Mouse (Mus musculus): ENCODE measurements around the gene Meis2.

Meis2 gene

DNA sequence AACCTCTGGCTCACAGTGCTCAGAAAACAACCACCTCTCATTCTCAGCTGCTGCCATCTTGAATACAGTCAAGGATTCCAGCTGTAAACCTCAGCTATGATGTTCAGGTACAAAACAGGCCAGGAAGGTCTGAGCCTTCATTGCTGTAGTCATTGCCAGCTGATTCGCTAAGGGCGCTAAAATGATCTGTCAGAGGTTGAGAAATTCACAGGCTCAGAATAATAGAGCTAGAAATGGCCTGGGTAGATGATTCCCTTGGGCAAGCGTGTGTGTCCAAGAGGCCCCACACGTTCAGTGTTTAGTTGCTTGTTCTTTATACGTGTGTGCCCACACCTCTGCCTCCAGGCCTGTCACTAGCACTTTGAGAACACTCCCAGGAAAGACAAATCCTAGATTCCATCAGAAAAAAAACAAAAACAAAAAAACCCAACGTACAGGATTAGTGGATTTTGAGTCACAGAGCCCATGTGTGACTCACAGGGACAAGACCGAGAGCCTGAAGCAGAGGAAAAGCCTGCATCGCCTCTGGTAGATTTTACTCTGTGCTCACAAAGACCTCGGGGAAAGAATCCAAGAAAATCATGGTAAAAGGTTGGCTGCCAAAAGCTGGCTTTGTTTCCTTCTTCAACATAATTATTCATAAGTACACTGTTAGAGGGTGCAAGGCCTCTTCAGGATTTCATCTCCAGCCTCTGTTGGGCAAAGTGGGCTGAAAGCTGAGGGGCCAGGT is 95.4 kb downstream of the Meis2 start:
- no peak for TF ChIP-seq GATA4 (IDR thresholded peaks at IDR 0.05; ENCODE audit: insufficient replicate concordance, low read length)

DNA sequence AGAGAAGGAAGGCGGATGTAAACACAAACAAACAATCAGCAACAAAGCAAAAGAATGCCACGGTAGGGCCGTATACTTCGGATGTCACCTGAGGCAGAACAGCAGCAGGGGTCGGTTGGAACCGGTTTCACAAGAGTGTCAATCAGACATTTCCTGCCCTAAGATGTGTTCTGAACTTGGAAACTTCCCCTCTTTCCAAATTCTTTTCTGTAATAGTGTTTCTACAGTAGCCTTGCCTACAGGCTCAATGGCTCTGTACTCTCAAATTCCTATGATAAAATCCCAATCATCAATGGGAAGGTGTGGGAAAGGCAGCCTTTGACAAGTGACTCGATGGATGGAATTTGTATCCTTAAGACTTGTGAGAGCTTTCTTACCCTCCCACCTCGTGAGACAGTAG is 96.4 kb downstream of the Meis2 start:
- TF ChIP-seq GATA4 (IDR thresholded peaks at IDR 0.05; ENCODE audit: insufficient replicate concordance, low read length) = no peak

DNA sequence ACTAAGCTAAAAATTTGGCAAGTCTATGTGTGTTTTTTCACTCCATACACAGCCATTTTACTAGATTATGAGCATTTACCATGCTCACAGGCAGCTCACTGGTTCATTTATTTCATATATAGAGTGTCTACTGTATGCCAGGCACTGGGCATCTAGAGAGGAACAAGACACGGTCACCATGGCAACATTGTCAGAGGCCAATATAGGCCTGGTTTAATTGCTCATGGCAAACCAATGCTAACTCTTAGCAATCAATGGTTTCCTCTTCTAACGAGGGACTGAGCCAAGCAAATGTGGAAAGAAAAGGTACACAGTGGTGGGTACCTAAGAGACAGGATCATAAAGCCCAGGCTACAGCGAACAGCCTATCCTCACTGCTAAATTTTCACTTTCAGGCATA is 100.7 kb downstream of the Meis2 start:
- no peak for TF ChIP-seq GATA4 (IDR thresholded peaks at IDR 0.05; ENCODE audit: insufficient replicate concordance, low read length)

DNA sequence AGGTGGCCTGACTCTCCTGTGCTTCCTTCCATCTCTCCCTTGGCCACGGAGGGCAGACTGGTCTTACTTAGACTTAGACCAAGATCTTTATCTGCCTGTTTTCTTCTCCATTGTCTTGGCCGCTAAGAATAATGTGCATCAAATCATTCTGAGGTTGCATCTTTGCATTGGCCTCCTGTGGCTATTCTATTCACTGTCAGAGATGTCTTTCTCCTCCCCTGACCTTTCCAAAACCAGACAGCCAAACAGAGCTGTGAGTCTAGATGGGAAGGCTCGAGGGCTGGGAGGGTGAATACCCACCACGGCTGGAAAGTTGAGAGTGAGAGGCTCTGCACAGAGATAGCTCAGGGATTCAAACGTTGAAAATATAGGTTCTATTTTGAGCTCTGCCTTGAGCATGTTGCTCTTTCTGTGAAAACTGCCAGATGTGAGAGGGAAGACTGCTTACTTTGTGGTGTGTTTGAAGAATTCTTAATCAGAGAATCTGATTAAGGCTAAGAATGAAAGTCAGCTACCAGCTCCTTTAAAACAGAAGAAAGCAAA is 102.3 kb downstream of the Meis2 start:
- no peak for TF ChIP-seq GATA4 (IDR thresholded peaks at IDR 0.05; ENCODE audit: insufficient replicate concordance, low read length)

DNA sequence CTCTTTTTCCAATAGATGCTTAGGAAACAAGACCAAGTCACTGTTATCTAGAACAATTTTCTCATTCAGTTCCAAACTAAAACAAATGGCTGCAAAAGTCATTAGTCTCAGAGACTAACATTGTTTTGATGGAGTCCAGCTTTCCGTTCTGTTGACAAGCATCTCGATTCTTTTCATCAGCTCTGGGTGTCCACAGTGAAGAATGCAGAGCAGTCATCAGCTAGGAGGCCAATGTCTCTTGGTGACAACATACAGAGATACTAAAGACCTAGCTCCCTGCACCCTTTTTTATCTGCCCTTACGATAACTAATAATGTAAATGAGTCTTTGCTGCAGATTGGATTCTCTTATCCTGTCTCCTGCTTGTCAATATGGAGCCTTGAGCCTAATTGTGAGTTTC is 102.9 kb downstream of the Meis2 start:
- no peak for TF ChIP-seq GATA4 (IDR thresholded peaks at IDR 0.05; ENCODE audit: insufficient replicate concordance, low read length)

DNA sequence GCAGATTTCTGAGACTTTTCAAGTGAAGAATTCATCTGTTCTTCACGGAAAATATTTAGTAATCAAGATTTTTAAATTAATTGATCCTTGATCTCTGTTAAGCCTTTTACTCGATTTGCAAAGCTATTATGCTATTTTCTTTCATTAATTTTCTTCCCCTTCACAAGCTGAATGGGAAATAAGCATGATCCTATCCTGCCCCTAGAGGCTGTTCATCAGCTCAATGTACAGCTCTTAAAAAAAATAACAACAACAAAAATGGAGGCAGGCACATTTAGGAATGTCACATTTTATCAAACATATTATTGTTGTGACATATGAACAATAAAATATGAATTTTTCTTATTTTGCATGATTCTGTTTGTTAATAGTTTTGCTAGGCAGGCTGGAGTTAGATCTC is 103.5 kb downstream of the Meis2 start:
- TF ChIP-seq GATA4 (IDR thresholded peaks at IDR 0.05; ENCODE audit: insufficient replicate concordance, low read length) = no peak

DNA sequence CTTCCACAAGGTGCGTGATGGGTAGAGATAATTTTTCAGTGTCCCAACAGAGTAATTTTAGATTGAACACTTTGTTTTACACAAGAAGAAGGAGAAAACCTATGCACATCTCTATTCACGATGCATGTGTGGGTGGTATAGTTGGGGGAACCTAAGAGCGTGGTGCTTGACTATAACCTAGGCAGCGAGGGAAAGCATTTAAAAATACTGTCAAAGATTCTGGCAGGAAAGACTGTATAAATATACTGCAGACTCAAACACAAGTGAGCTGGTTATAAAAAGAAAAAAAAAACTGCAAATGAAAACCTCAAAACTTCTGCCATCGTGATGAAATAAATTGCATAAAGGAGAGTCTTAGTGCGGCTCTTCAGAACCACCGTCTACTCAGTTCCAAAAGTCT is 105.0 kb downstream of the Meis2 start:
- no peak for TF ChIP-seq GATA4 (IDR thresholded peaks at IDR 0.05; ENCODE audit: insufficient replicate concordance, low read length)

DNA sequence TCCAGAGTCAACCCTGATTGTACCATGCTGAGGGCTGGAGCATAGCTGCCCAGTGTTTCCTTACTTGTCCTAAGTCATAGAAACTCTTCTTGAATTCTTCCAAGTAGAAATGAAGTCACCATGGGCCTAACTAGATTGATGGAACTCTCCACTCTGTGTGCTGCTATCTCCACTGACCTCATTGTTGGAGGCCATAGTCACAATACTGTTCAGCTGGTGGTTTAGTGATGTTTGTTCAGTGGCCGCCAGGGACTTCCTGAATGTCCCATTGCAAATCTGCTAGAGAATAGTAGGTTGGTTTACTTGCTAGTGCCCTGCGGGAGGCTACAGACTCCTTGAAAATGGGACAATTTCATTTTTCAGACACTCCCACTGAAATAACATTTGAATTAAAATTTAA is 108.9 kb downstream of the Meis2 start:
- TF ChIP-seq GATA4 (IDR thresholded peaks at IDR 0.05; ENCODE audit: insufficient replicate concordance, low read length) = no peak

DNA sequence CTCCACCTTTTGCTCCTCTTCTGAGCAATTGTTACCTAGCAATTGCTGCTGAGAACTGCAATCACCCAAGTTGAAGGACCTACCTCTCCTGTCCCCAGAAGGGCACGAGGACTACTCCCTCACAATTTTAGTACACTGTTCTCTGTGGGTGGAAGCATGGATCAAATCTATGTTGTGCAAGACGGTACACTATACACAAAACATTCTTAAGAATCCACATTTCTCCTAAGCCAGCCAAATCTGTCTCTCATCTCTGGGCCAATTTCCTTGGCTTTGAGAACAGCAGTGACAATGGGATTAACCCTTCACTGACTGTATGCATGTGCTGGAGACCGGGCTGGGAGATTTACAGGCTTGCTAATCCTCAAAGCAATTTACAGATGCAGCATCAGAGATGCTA is 115.0 kb downstream of the Meis2 start:
- no peak for TF ChIP-seq GATA4 (IDR thresholded peaks at IDR 0.05; ENCODE audit: insufficient replicate concordance, low read length)

DNA sequence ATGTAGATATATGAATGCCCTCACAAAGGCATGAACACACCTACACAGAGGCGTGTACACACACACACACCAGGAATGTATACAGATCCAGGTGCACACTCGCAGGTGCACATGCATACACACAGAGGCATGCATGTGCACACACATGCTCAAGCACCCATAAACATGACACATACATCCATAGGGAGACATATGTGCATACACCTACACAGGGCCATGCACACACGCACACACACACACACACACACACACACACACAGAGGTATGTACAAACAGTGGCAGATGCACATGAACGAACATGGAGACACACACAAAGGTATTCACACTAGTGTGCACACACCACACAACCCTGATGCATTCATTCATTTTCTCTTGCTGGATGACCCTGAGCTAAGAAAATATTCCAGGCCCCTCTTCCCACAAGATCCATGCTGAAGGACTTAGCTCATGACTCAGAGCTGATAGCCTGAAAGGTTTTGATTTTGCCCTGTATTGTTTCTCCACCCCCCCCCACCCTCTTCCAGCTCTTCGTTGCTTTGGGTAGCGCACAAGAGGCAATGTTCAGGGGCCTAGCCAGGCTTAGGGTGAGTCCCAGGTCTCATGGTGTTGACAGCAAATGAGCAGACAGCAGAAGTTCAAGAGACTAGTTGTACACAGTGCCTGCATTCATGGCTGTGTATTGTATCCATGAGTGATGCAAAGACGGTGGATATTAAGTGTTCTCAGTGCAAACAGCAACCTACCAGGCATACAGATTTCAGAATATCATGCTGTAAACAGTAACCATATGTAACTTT is 116.8 kb downstream of the Meis2 start:
- no peak for TF ChIP-seq GATA4 (IDR thresholded peaks at IDR 0.05; ENCODE audit: insufficient replicate concordance, low read length)

DNA sequence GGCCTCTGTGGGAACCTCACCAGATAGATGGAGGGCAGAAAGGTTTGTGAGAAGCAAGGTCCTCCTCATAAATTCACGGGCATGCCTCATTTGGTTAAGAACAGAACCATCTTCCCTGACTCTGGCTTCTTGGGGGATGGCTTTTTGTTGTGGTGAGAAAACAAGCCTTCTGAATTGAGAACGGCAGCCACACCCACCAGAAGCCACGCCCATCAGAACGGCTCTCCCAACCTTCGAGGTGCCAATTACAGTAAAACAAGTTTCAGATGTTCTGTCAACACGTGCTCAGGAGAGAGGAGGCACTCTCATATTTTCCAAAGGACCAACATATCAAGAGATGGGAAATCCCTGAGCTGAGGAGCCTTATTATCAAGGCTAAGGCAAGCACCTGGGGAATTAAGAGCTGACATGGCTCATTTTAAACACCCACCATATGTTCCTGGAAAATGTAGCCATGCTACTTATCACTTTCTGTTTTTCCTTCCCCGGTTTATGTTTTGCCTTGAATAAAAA is 117.9 kb downstream of the Meis2 start:
- TF ChIP-seq GATA4 (IDR thresholded peaks at IDR 0.05; ENCODE audit: insufficient replicate concordance, low read length) = no peak

DNA sequence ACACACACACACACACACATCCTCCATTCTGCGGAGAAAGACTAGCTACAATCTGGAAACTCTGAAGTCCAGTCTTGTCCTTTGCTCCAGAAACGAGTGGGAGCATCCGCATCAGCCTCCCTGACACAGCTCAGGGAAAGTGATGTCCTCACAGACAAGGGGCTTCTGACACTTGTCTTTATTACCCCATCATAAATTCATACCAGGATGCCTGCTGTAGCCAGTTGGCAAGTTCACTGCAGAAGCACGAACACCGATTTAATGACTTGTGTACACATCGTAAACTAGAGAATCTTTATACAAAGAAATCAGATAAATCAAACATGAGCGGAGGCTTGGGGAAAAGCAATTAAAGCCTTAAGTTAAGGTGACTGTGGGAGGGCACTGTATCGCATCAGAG is 122.6 kb downstream of the Meis2 start:
- no peak for TF ChIP-seq GATA4 (IDR thresholded peaks at IDR 0.05; ENCODE audit: insufficient replicate concordance, low read length)

DNA sequence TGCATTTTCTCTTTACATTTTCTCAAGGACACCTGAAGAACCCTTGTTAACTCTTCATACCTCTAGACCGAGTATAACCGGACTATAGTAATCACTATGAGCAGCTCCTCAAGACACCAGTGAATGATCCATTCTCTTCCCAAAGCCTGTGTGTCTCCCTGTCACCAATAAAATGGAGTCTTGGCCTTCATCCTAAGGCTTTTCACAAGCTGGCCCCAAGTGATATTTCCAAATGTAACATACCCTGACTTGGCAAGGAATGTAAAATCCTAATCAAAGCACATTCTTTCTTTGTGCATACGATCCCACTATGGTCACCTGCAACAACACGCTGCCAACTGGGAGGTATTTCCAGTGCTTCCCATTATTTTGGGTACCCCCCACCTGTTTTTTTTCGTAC is 125.8 kb downstream of the Meis2 start:
- TF ChIP-seq GATA4 (IDR thresholded peaks at IDR 0.05; ENCODE audit: insufficient replicate concordance, low read length) = no peak

DNA sequence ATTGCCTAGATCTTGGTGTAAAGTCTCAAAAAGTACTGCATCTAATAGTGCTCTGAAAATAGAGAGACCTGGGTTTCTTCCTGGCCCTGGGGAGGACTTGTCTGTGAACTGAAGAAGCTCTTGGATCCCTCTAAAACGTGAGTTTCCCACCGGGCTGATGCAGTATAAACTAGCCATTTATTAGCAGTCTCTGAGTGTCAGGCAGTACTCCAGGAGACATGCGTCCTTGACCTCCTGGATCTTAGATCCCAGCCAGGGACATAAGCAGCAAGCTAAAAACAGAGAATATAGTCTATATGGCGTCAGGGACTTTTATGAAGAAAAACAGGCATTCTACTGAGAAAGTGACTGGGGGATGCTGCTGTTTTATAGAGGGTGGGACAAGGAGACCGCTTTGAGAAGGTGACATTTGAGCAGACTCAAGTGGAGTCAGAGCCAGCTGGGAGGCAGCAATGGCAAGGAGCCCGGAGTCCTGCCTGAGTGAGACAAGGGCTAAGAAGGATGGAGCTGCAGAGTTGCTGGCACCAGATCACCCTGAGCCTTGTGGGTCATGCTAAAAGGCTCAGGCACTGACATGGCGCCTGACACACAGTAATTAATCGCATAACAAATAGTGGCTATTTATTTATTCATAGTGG is 126.6 kb downstream of the Meis2 start:
- no peak for TF ChIP-seq GATA4 (IDR thresholded peaks at IDR 0.05; ENCODE audit: insufficient replicate concordance, low read length)

DNA sequence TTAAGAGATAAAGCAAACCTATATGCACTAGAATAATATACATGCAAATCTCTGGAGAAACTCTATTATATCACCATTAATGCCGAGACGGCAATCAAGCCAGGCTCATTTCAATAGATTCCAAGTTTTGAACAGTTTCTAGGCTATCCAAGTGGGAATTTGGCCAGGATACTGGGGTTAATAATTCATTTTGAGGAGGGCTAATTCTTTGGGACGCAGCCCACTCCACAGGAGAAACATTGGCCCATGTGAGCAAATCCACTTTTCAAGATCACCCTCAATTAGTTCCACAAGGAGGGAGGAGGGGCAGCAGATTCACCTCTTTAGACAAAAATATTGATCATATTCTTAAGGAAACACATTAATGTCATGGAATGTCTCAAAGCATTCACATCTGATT is 127.3 kb downstream of the Meis2 start:
- no peak for TF ChIP-seq GATA4 (IDR thresholded peaks at IDR 0.05; ENCODE audit: insufficient replicate concordance, low read length)

DNA sequence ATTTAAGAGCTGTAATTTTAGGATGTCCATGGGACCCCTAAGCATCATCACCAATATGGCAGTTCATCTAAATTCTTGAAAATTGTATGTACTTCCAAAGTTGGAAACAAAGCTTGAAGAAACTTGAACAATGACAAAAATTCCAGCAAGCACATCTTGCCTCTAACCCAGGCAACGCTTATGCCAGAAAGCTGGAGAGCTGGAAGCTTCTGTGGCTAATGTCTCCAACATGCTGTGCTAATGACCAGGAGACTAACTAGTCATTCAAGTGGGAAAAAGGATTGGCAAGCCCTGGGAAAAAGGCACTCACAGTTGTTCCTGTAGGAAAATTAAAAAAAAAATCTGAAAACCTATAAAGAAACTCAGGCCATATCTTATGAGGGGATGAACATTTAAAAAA is 127.7 kb downstream of the Meis2 start:
- TF ChIP-seq GATA4 (IDR thresholded peaks at IDR 0.05; ENCODE audit: insufficient replicate concordance, low read length) = no peak

Measured in liver, adult (tissue).